Mouse (Mus musculus) ovary, postnatal 36 days (tissue): ENCODE results near the gene Dnaaf5.

ENCODE experiments used
- DNase-seq: peaks from one replicate; pipeline ENCODE4 v3.0.0; 2022; ENCODE audit warnings: low spot score, mixed read lengths

Gene Dnaaf5

GRCm38 (mm10) chr5:139232083-139232482 lies 82.1 kb downstream of the Dnaaf5 start:
- no peak for DNase-seq

- DNase-seq, result no peak
Measured at GRCm38 (mm10) chr5:139234423-139234822, 84.4 kb downstream of the Dnaaf5 start.
